Mouse (Mus musculus) embryonic facial prominence, embryonic 12.5 days (tissue): ENCODE measurements around the gene Prdx2. TPM values are rescaled to one million over a fixed set of nuclear protein-coding genes. Genes with fewer than 3 reads are reported as not detected.
A peak's percentile ranks its signal among the peaks of the same experiment; 100 is the strongest.

Source experiments
- ATAC-seq: fragments of 200-750 bp; cut with Nextera tagmentation; 2 replicates; pipeline ENCODE4 v1.8.0; 2017; ENCODE audit not compliant: insufficient number of reproducible peaks, insufficient read depth, low FRiP score, low TSS enrichment
- H3K27ac ChIP-seq: fragments of 300-500 bp; sonication (generic); 2 replicates; pipeline ENCODE4 v1.5.1; 2016; ENCODE audit warnings: mild to moderate bottlenecking
- H3K27me3 ChIP-seq: fragments of 300-500 bp; sonication (generic); 2 replicates; pipeline ENCODE4 v1.6.1; 2016; ENCODE audit warnings: mild to moderate bottlenecking, moderate library complexity
- H3K36me3 ChIP-seq: fragments of 300-500 bp; sonication (generic); 2 replicates; pipeline ENCODE4 v1.6.1; 2016; ENCODE audit warnings: mild to moderate bottlenecking
- H3K4me1 ChIP-seq: fragments of 300-500 bp; sonication (generic); 2 replicates; pipeline ENCODE4 v1.6.1; 2016
- H3K4me2 ChIP-seq: fragments of 300-500 bp; sonication (generic); replicated peaks from 2 replicates; pipeline ENCODE4 v1.6.1; 2016; ENCODE audit warnings: mild to moderate bottlenecking, moderate library complexity
- H3K4me3 ChIP-seq: fragments of 300-500 bp; sonication (generic); 2 replicates; pipeline ENCODE4 v1.5.1; 2016; ENCODE audit warnings: mild to moderate bottlenecking
- H3K9ac ChIP-seq: fragments of 300-500 bp; sonication (generic); 2 replicates; pipeline ENCODE4 v1.6.1; 2016; ENCODE audit warnings: mild to moderate bottlenecking, moderate library complexity
- H3K9me3 ChIP-seq: fragments of 300-500 bp; sonication (generic); 2 replicates; pipeline ENCODE4 v1.6.1; 2016; ENCODE audit warnings: mild to moderate bottlenecking, moderate library complexity
- WGBS: fragments of 180-500 bp; shearing (Covaris S2); methylation state at CpG from one replicate; pipeline ENCODE4 v1.1.7; 2016; 5-methylcytosine and 5-hydroxymethylcytosine counted together
- polyA plus RNA-seq: library from polyadenylated mRNA; unstranded; fragments of >200 nt; fragmentation: Nextera tagmentation; extraction: Ambion mirVana; gene quantifications from 2 replicates; pipeline ENCODE4 v1.2.1, GENCODE M21; 2016

Prdx2 gene
- polyA plus RNA-seq, 1 experiment from 2014 or later = 1,038 TPM

DNA sequence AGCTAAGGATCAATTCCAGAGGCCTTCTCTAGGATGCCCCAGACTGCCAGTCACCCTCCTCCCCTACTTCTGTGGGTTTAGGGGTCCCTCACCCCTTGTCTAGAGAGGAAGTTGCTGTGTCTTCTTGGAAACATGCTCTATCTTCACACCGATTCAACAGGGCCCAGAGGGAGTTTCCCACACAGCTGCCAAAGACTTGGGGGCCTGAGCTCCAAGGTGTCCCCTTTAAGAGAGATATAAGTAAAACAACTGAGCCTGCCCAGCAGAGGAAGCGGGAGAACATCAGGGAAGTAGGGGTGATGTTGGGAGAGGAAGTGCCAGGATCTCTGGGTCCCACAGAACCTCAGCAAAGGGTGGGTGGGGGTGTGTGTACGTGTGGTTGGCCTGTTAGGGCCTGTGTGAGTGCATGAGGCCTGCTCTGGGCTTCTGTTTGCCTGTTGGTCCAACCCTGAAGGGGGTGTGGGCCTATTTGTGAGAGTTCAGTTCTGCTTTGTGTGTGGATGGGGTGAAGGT lies 13.2 kb downstream of the Prdx2 start:
- ATAC-seq = no peak
- H3K9me3 ChIP-seq = no peaks in the 10 kb centered on the region
- no peak overlapping the region for H3K27ac ChIP-seq
- H3K36me3 ChIP-seq = no peaks in the 10 kb centered on the region
- H3K27me3 ChIP-seq = peaks cover 39% of the 10 kb centered on the region
- H3K9ac ChIP-seq = no peak overlapping the region
- H3K4me1 ChIP-seq = peaks cover 63% of the 10 kb centered on the region
- 63% methylated on average over 3 of the region's 3 CpGs for WGBS
- no peak overlapping the region for H3K4me3 ChIP-seq
- H3K4me2 ChIP-seq = no peak overlapping the region

GRCm38 (mm10) chr8:84984294-84985048 lies 15.1 kb downstream of the Prdx2 start:
- Histone ChIP-seq H3K9ac (0 out of 2 replicates have a peak overlapping the region, but pooled peaks have one; percentile 58), H3K4me2 (peak overlapping the region; percentile 98), H3K4me3 (0 out of 2 replicates have a peak overlapping the region, but pooled peaks have one; percentile 52), H3K9me3 (no peaks in the 10 kb centered on the region), H3K27ac (0 out of 2 replicates have a peak overlapping the region, but pooled peaks have one; percentile 41), H3K27me3 (peaks cover 22% of the 10 kb centered on the region; the same call in 1 of the 2 replicates), H3K4me1 (peaks cover 50% of the 10 kb centered on the region), H3K36me3 (no peaks in the 10 kb centered on the region)
- no peak for ATAC-seq
- 6% methylated on average over 16 of the region's 16 CpGs for WGBS

GRCm38 (mm10) chr8:84985049-84985683 lies 15.8 kb downstream of the Prdx2 start:
- ATAC-seq = no peak
- Histone ChIP-seq H3K4me1 (peaks cover 44% of the 10 kb centered on the region), H3K4me3 (peak overlapping the region; percentile 52), H3K9ac (peak overlapping the region; percentile 58), H3K9me3 (no peaks in the 10 kb centered on the region), H3K36me3 (no peaks in the 10 kb centered on the region), H3K4me2 (peak overlapping the region; percentile 98), H3K27me3 (peaks cover 18% of the 10 kb centered on the region; the same call in 1 of the 2 replicates), H3K27ac (0 out of 2 replicates have a peak overlapping the region, but pooled peaks have one; percentile 50)
- WGBS = under 1% methylated on average over 23 of the region's 23 CpGs

DNA sequence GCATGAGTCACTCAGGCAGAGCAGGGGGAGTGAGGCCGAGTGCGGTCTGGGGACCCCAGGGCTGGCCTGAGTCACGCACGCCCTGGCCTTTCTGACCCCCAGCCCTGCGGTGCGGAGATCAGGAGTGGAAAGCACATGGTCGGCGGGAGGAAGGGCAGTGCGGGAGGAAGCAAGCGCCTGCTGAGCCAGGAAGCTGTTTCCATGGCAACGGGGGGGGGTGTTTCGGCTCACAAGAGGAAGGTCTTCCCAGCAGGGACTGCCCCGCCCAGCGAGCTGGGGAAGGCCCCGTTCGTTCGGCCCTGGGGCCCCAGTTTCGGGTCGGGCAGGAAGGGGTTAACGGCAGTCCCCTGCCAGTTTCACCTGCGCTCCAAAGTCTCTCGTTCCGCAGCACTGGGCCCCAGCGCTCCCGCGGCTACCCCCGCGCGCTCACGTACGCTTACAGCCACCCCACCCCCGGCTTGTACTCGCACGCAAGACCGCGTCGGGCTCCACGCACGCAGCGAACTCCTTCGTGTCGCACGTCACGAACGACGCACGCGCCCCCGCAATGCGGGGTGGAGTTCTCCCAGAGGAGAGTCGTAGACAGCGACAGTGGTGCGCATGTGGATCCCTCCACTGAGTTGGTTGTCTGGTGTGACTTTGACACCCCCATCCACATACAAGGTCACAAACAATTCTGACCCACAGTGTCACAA lies 16.4 kb downstream of the Prdx2 start:
- H3K27ac ChIP-seq = peak overlapping the region; percentile 50
- peak overlapping the region; percentile 98 for H3K4me2 ChIP-seq
- peaks cover 39% of the 10 kb centered on the region for H3K4me1 ChIP-seq
- no peaks in the 10 kb centered on the region for H3K36me3 ChIP-seq
- H3K27me3 ChIP-seq = peaks cover 14% of the 10 kb centered on the region; the same call in 1 of the 2 replicates
- H3K9me3 ChIP-seq = no peaks in the 10 kb centered on the region
- peak overlapping the region; percentile 52 for H3K4me3 ChIP-seq
- H3K9ac ChIP-seq = peak overlapping the region; percentile 58
- no peak for ATAC-seq
- WGBS = 1% methylated on average over 51 of the region's 53 CpGs

- Histone ChIP-seq H3K27me3 (peaks cover 14% of the 10 kb centered on the region; the same call in 1 of the 2 replicates), H3K36me3 (no peaks in the 10 kb centered on the region), H3K4me2 (peak overlapping the region; percentile 98), H3K4me3 (peak overlapping the region; percentile 52), H3K9me3 (no peaks in the 10 kb centered on the region), H3K9ac (no peak overlapping the region), H3K4me1 (peaks cover 40% of the 10 kb centered on the region), H3K27ac (peak overlapping the region; percentile 50)
- ATAC-seq = no peak
- WGBS = 30% methylated on average over 8 of the region's 8 CpGs
These were observed 17.1 kb downstream of the Prdx2 start for GRCm38 (mm10) chr8:84986379-84986945.

DNA sequence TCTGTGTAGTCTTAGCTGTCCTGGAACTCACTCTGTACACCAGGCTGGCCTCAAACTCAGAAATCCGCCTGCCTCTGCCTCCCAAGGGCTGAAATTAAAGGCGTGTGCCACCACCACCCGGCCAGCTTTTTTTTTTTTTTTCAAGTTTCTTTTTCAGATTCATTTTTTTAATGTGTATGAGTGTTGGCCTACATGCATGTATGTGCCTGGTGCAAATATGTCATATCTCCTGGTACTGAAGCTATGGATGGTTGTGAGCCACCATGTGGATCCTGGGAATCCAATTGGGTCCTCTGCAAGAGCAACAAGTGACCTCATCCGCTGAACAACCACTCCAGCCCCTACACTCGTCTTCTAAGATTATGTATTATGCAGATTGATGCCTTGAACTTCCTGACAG lies 18.0 kb downstream of the Prdx2 start:
- no peak overlapping the region for H3K27ac ChIP-seq
- no peak for ATAC-seq
- H3K36me3 ChIP-seq = no peaks in the 10 kb centered on the region

GRCm38 (mm10) chr8:84987903-84988302 lies 18.5 kb downstream of the Prdx2 start:
- ATAC-seq = no peak
- 78% methylated on average over 2 of the region's 2 CpGs for WGBS
- no peaks in the 10 kb centered on the region for H3K9me3 ChIP-seq
- no peak overlapping the region for H3K4me2 ChIP-seq
- H3K36me3 ChIP-seq = no peaks in the 10 kb centered on the region
- peaks cover 14% of the 10 kb centered on the region; the same call in 1 of the 2 replicates for H3K27me3 ChIP-seq
- H3K4me1 ChIP-seq = peaks cover 36% of the 10 kb centered on the region
- H3K9ac ChIP-seq = no peak overlapping the region
- H3K4me3 ChIP-seq = no peak overlapping the region
- H3K27ac ChIP-seq = no peak overlapping the region

More for the DNA sequence above, 18.0 kb downstream of the Prdx2 start:
- Histone ChIP-seq H3K4me3 (no peak overlapping the region), H3K4me2 (no peak overlapping the region), H3K9ac (no peak overlapping the region), H3K9me3 (no peaks in the 10 kb centered on the region), H3K27me3 (peaks cover 14% of the 10 kb centered on the region; the same call in 1 of the 2 replicates), H3K4me1 (peaks cover 36% of the 10 kb centered on the region)
- WGBS = 82% methylated on average over 5 of the region's 5 CpGs

DNA sequence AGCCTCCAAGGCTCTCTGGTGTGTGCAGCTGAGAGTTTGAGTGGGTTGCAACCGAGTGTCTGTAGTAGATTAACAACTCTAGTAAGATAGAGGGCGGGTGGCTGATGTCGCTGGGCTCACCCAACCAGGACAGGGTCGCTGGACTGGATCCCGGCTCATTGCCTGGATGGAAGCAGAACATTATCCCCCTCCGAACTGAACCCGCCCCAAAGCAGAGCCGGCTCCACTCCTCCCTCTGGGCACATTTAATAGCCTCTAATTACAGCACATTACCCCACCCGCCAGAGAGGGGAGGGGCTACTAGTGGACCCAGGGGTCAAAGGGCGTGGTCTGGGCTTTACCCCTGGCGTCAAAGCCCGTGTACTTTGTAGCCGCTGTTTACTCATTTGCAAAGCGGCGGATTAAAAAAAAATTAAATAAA lies 19.9 kb downstream of the Prdx2 start:
- Histone ChIP-seq H3K4me2 (peak overlapping the region; percentile 87), H3K4me1 (peaks cover 32% of the 10 kb centered on the region), H3K27ac (no peak overlapping the region), H3K9ac (no peak overlapping the region), H3K27me3 (peaks cover 11% of the 10 kb centered on the region; the same call in 1 of the 2 replicates), H3K9me3 (no peaks in the 10 kb centered on the region), H3K4me3 (peak overlapping the region; percentile 56; the same call in 1 of the 2 replicates), H3K36me3 (no peaks in the 10 kb centered on the region)
- no peak for ATAC-seq
- WGBS = 7% methylated on average over 15 of the region's 15 CpGs

- Histone ChIP-seq H3K4me1 (peaks cover 28% of the 10 kb centered on the region), H3K4me3 (peak overlapping the region; percentile 56), H3K9me3 (no peaks in the 10 kb centered on the region), H3K27ac (peak overlapping the region; percentile 30; the same call in 1 of the 2 replicates), H3K36me3 (no peaks in the 10 kb centered on the region), H3K27me3 (peaks cover 13% of the 10 kb centered on the region; the same call in 1 of the 2 replicates), H3K9ac (peak overlapping the region; percentile 59), H3K4me2 (peak overlapping the region; percentile 87)
- WGBS = under 1% methylated on average over 15 of the region's 15 CpGs
- peak; percentile 66 for ATAC-seq
These were observed 20.4 kb downstream of the Prdx2 start for GRCm38 (mm10) chr8:84989810-84990209.

- peak within 1 kb of the TSS; percentile 36; the same call in 1 of the 2 replicates for H3K27ac ChIP-seq
- H3K36me3 ChIP-seq = no peaks in the 10 kb centered on the region
- H3K4me3 ChIP-seq = peak within 1 kb of the TSS; percentile 56
- peak within 1 kb of the TSS; percentile 66 for H3K9ac ChIP-seq
- H3K27me3 ChIP-seq = peaks cover 17% of the 10 kb centered on the region; the same call in 1 of the 2 replicates
- peak within 1 kb of the TSS; percentile 87 for H3K4me2 ChIP-seq
- no peaks in the 10 kb centered on the region for H3K9me3 ChIP-seq
- peak; percentile 89 for ATAC-seq
- peaks cover 22% of the 10 kb centered on the region for H3K4me1 ChIP-seq
- under 1% methylated on average over 28 of the region's 28 CpGs for WGBS
These were observed 21.0 kb downstream of the Prdx2 start, which contains the start of gene Hook2 for GRCm38 (mm10) chr8:84990349-84990748. Hook2 (plus strand) TSS chr8:84990603.
